ENCODE assay signal across 15 mouse cellular contexts in genomic region chr10:85455985-85456384, GRCm38 (mm10).
A peak's percentile ranks its signal among the peaks of the same experiment; 100 is the strongest.
DNase-seq lines count a peak whose midpoint lies in the region; ATAC-seq and TF ChIP-seq lines count a peak whose summit lies in the region.
"Had no signal": no experiment of that assay in that cellular context is flagged by ENCODE, and none has a peak within 500 bp of the region (broad histone marks: within the 10 kb centered on the region; RNA-seq: fewer than 3 reads in every experiment).

No protein-coding gene starts in this region.

- no peak overlapping the region for H3K27ac ChIP-seq in kidney, adult 2 months (ENCODE audit: insufficient read depth, low read depth, low read length)
- no peak overlapping the region for H3K27ac ChIP-seq in midbrain, postnatal 0 days (ENCODE audit: low read depth, low read length)
- H3K27ac ChIP-seq in midbrain, embryonic 14.5 days (replicated peaks; ENCODE audit: low read depth, low read length), result no peak overlapping the region
- H3K27ac ChIP-seq in intestine, embryonic 15.5 days, result no peak overlapping the region
- H3K27ac ChIP-seq: embryonic facial prominence, embryonic 13.5 days; forebrain, embryonic 13.5 days; hindbrain, embryonic 14.5 days; midbrain, embryonic 13.5 days; neural tube, embryonic 12.5 days had no signal

- H3K4me1 ChIP-seq in kidney, adult 2 months (ENCODE audit: control insufficient read depth, insufficient read depth, low read length), result no peaks in the 10 kb centered on the region
- 0 out of 2 replicates have a peak, but pooled peaks cover 3% of the 10 kb centered on the region for H3K4me1 ChIP-seq in midbrain, postnatal 0 days (ENCODE audit: insufficient read depth, low read length)
- H3K4me1 ChIP-seq in midbrain, embryonic 14.5 days (ENCODE audit: control insufficient read depth, insufficient read depth, low read length), result 0 out of 2 replicates have a peak, but pooled peaks cover 13% of the 10 kb centered on the region
- H3K4me1 ChIP-seq in intestine, embryonic 15.5 days (replicated peaks), result no peaks in the 10 kb centered on the region

- H3K9ac ChIP-seq in midbrain, postnatal 0 days (replicated peaks; ENCODE audit: low read length, poor library complexity, severe bottlenecking), result no peak overlapping the region
- no peak overlapping the region for H3K9ac ChIP-seq in midbrain, embryonic 14.5 days (replicated peaks; ENCODE audit: low read length)
- no peak overlapping the region for H3K9ac ChIP-seq in intestine, embryonic 15.5 days
- H3K9ac ChIP-seq: embryonic facial prominence, embryonic 13.5 days; forebrain, embryonic 13.5 days; hindbrain, embryonic 14.5 days; midbrain, embryonic 13.5 days; neural tube, embryonic 12.5 days had no signal

- no peak overlapping the region for H3K4me2 ChIP-seq in midbrain, postnatal 0 days (ENCODE audit: low read depth, low read length, poor library complexity, severe bottlenecking)
- H3K4me2 ChIP-seq in midbrain, embryonic 14.5 days (ENCODE audit: low read length), result no peak overlapping the region
- no peak overlapping the region for H3K4me2 ChIP-seq in intestine, embryonic 15.5 days (replicated peaks)
- H3K4me2 ChIP-seq: embryonic facial prominence, embryonic 13.5 days; forebrain, embryonic 13.5 days; hindbrain, embryonic 14.5 days; midbrain, embryonic 13.5 days; neural tube, embryonic 12.5 days had no signal

- no peak for DNase-seq in kidney, adult 2 months
- no peak for DNase-seq in kidney, postnatal 10 days
- no peak for DNase-seq in midbrain, postnatal 0 days (ENCODE audit: low spot score)
- no peak for DNase-seq in midbrain, embryonic 14.5 days
- DNase-seq in ZHBTc4 (ENCODE audit: low read depth, low spot score), result peak; percentile 66
- DNase-seq: cerebellum, adult 11-12 months; gastrocnemius, postnatal 10 days; lung, adult 18-20 months had no signal

- no peak for TF ChIP-seq POLR2A in kidney, adult 2 months (IDR thresholded peaks at IDR 0.05; ENCODE audit: low read depth, low read length)

- no peaks in the 10 kb centered on the region for H3K27me3 ChIP-seq in kidney, adult 2 months (replicated peaks; ENCODE audit: control insufficient read depth, insufficient read depth, low read length)
- no peaks in the 10 kb centered on the region for H3K27me3 ChIP-seq in midbrain, postnatal 0 days (ENCODE audit: insufficient read depth, low read length)
- H3K27me3 ChIP-seq in midbrain, embryonic 14.5 days (ENCODE audit: control insufficient read depth, insufficient read depth, low read length), result no peaks in the 10 kb centered on the region
- no peaks in the 10 kb centered on the region for H3K27me3 ChIP-seq in intestine, embryonic 15.5 days (replicated peaks)
- H3K27me3 ChIP-seq: midbrain, embryonic 13.5 days had no signal

- H3K9me3 ChIP-seq in midbrain, postnatal 0 days (ENCODE audit: low read length), result no peaks in the 10 kb centered on the region
- no peaks in the 10 kb centered on the region for H3K9me3 ChIP-seq in midbrain, embryonic 14.5 days (ENCODE audit: control insufficient read depth, low read length)
- no peaks in the 10 kb centered on the region for H3K9me3 ChIP-seq in intestine, embryonic 15.5 days
- H3K9me3 ChIP-seq: embryonic facial prominence, embryonic 13.5 days; neural tube, embryonic 12.5 days had no signal

- ATAC-seq in midbrain, postnatal 0 days (ENCODE audit: low FRiP score), result no peak
- ATAC-seq in midbrain, embryonic 14.5 days (ENCODE audit: low FRiP score, low TSS enrichment), result no peak
- ATAC-seq in megakaryocyte, adult 5-6 weeks (ENCODE audit: poor library complexity, severe bottlenecking), result no peak
- no peak for ATAC-seq in intestine, embryonic 15.5 days
- ATAC-seq: forebrain, embryonic 13.5 days; midbrain, embryonic 13.5 days had no signal

- H3K36me3 ChIP-seq in kidney, adult 2 months (ENCODE audit: control insufficient read depth, insufficient read depth, low read length), result no peaks in the 10 kb centered on the region
- H3K36me3 ChIP-seq in midbrain, postnatal 0 days (ENCODE audit: insufficient read depth, low read length), result no peaks in the 10 kb centered on the region
- H3K36me3 ChIP-seq in midbrain, embryonic 14.5 days (ENCODE audit: control insufficient read depth, insufficient read depth, low read length), result no peaks in the 10 kb centered on the region
- no peaks in the 10 kb centered on the region for H3K36me3 ChIP-seq in intestine, embryonic 15.5 days
- H3K36me3 ChIP-seq: embryonic facial prominence, embryonic 13.5 days; midbrain, embryonic 13.5 days; neural tube, embryonic 12.5 days had no signal

- no peak overlapping the region for H3K4me3 ChIP-seq in kidney, adult 2 months (ENCODE audit: insufficient read depth, low read depth, low read length)
- no peak overlapping the region for H3K4me3 ChIP-seq in midbrain, postnatal 0 days (ENCODE audit: low read depth, low read length)
- no peak overlapping the region for H3K4me3 ChIP-seq in midbrain, embryonic 14.5 days (replicated peaks; ENCODE audit: low read depth, low read length)
- H3K4me3 ChIP-seq in intestine, embryonic 15.5 days (replicated peaks), result no peak overlapping the region
- H3K4me3 ChIP-seq: embryonic facial prominence, embryonic 13.5 days; forebrain, embryonic 13.5 days; midbrain, embryonic 13.5 days; neural tube, embryonic 12.5 days had no signal

- peak; percentile 38 for TF ChIP-seq CTCF in kidney, adult 2 months (conservative IDR thresholded peaks at IDR 0.05; ENCODE audit: insufficient read depth, insufficient read length, low read depth, low read length)
- TF ChIP-seq CTCF in midbrain, postnatal 0 days (IDR thresholded peaks at IDR 0.05), result peak; percentile 41

- WGBS in kidney, adult 2 months, result 58% methylated on average over 4 of the region's 4 CpGs
- 67% methylated on average over 4 of the region's 4 CpGs for WGBS in midbrain, postnatal 0 days
- WGBS in midbrain, embryonic 14.5 days, result 58% methylated on average over 4 of the region's 4 CpGs
- 70% methylated on average over 4 of the region's 4 CpGs for WGBS in intestine, embryonic 15.5 days
